Mouse (Mus musculus) CH12.LX (cell line): Measurements from ENCODE around the gene Pop5. TPM values are rescaled to one million over a fixed set of nuclear protein-coding genes. Genes with fewer than 3 reads are reported as not detected.
A peak's percentile ranks its signal among the peaks of the same experiment; 100 is the strongest.

Source experiments
- DNase-seq: peaks from one replicate; pipeline ENCODE4 v3.0.0-alpha.2; 2013; ENCODE audit errors: extremely low read depth
- H3K27ac ChIP-seq: 2 replicates; pipeline ENCODE4 v1.5.1; 2012; ENCODE audit warnings: low read depth, mild to moderate bottlenecking, control low read depth, moderate library complexity; ENCODE audit not compliant: insufficient read depth
- H3K27me3 ChIP-seq: replicated peaks from 2 replicates; pipeline ENCODE3; 2012; ENCODE audit warnings: inconsistent platforms
- H3K36me3 ChIP-seq, 2 experiments: replicated peaks in 1 of 2; 2 replicates each; pipeline versions ENCODE3 to v1.6.1; 2012; ENCODE audit warnings: inconsistent platforms in 1 of 2, low read length in 1 of 2, mild to moderate bottlenecking in 1 of 2, mixed read lengths in 1 of 2, moderate library complexity in 1 of 2; ENCODE audit not compliant: control insufficient read depth in 1 of 2, insufficient read depth in 1 of 2
- H3K4me1 ChIP-seq, 2 experiments: 2 replicates each; pipeline ENCODE4 v1.6.1; 2012; ENCODE audit warnings: inconsistent platforms in 1 of 2, moderate library complexity in 1 of 2; ENCODE audit not compliant: insufficient read depth in 2 of 2, control insufficient read depth in 1 of 2
- H3K4me2 ChIP-seq: 2 replicates; pipeline ENCODE4 v1.6.1; 2012; ENCODE audit warnings: low read depth, mild to moderate bottlenecking, control low read depth; ENCODE audit not compliant: poor library complexity, insufficient read depth, severe bottlenecking
- H3K4me3 ChIP-seq, 3 experiments: fragments of 150-350 bp in 1 of 3; sonication (generic) in 1 of 3; replicated peaks in 1 of 3; 2 replicates each; pipeline versions ENCODE3 to v1.5.1; 2011 to 2012; ENCODE audit warnings: low read depth in 2 of 3, low read length in 2 of 3, mild to moderate bottlenecking in 2 of 3, moderate library complexity in 2 of 3, control low read depth in 1 of 3, improper control_type of control experiment in 1 of 3, inconsistent platforms in 1 of 3, mixed read lengths in 1 of 3; ENCODE audit not compliant: poor library complexity in 1 of 3
- H3K79me2 ChIP-seq: replicated peaks from 2 replicates; pipeline ENCODE4 v1.6.1; 2012; ENCODE audit warnings: mild to moderate bottlenecking, moderate library complexity; ENCODE audit not compliant: control insufficient read depth, poor library complexity, insufficient read depth, severe bottlenecking; ENCODE audit errors: extremely low read depth
- H3K9ac ChIP-seq: 2 replicates; pipeline ENCODE4 v1.6.1; 2012; ENCODE audit warnings: low read depth, mild to moderate bottlenecking, control low read depth, moderate library complexity; ENCODE audit not compliant: insufficient read depth
- H3K9me3 ChIP-seq: replicated peaks from 2 replicates; pipeline ENCODE3; 2012; ENCODE audit warnings: low read length, inconsistent platforms, mixed read lengths
- BHLHE40 ChIP-seq: IDR thresholded peaks from 2 replicates; pipeline ENCODE4 v1.6.1; 2011; ENCODE audit warnings: mild to moderate bottlenecking, low read depth, low read length, improper control_type of control experiment
- CHD1 ChIP-seq: IDR thresholded peaks from 2 replicates; pipeline ENCODE4 v1.6.1; 2012; ENCODE audit warnings: low read depth, low read length, improper control_type of control experiment, inconsistent platforms
- CHD2 ChIP-seq: IDR thresholded peaks from 2 replicates; pipeline ENCODE4 v1.6.1; 2011; ENCODE audit warnings: low read length, improper control_type of control experiment
- E2F4 ChIP-seq: IDR thresholded peaks from 2 replicates; pipeline ENCODE4 v1.6.1; 2011; ENCODE audit warnings: low read depth, low read length, improper control_type of control experiment; ENCODE audit not compliant: insufficient replicate concordance
- GABPA ChIP-seq: IDR thresholded peaks from 2 replicates; pipeline ENCODE4 v1.6.1; 2012; ENCODE audit warnings: low read depth, low read length, improper control_type of control experiment, inconsistent platforms; ENCODE audit not compliant: insufficient replicate concordance
- HCFC1 ChIP-seq: IDR thresholded peaks from 2 replicates; pipeline ENCODE4 v1.6.1; 2012; ENCODE audit warnings: low read depth, mild to moderate bottlenecking, inconsistent platforms, low read length, improper control_type of control experiment
- IRF4 ChIP-seq: IDR thresholded peaks from 2 replicates; pipeline ENCODE4 v1.6.1; 2014; ENCODE audit warnings: low read depth, mild to moderate bottlenecking, inconsistent platforms, low read length, improper control_type of control experiment
- JUN ChIP-seq: IDR thresholded peaks from 2 replicates; pipeline ENCODE4 v1.6.1; 2011; ENCODE audit warnings: low read depth, mild to moderate bottlenecking, low read length, improper control_type of control experiment, moderate library complexity; ENCODE audit not compliant: insufficient read depth
- KAT2A ChIP-seq: IDR thresholded peaks from 2 replicates; pipeline ENCODE4 v1.6.1; 2012; ENCODE audit warnings: low read length, improper control_type of control experiment, inconsistent platforms; ENCODE audit not compliant: insufficient replicate concordance
- MAFK ChIP-seq: IDR thresholded peaks from 2 replicates; pipeline ENCODE4 v1.6.1; 2011; ENCODE audit warnings: low read length, improper control_type of control experiment; ENCODE audit not compliant: insufficient replicate concordance
- MAX ChIP-seq: IDR thresholded peaks from 2 replicates; pipeline ENCODE4 v1.6.1; 2011; ENCODE audit warnings: low read length, improper control_type of control experiment
- MEF2A ChIP-seq: IDR thresholded peaks from 2 replicates; pipeline ENCODE4 v1.6.1; 2014; ENCODE audit warnings: low read depth, mild to moderate bottlenecking, inconsistent platforms, low read length, improper control_type of control experiment, borderline replicate concordance
- MYC ChIP-seq: IDR thresholded peaks from 2 replicates; pipeline ENCODE4 v1.6.1; 2011; ENCODE audit warnings: low read depth, mild to moderate bottlenecking, improper control_type of control experiment, low read length
- POLR2A ChIP-seq: IDR thresholded peaks from 2 replicates; pipeline ENCODE4 v1.6.1; 2011; ENCODE audit warnings: low read depth, mild to moderate bottlenecking, improper control_type of control experiment, low read length
- POLR2AphosphoS2 ChIP-seq: IDR thresholded peaks from 2 replicates; pipeline ENCODE4 v1.6.1; 2011; ENCODE audit warnings: low read depth, low read length, improper control_type of control experiment
- RAD21 ChIP-seq: IDR thresholded peaks from 2 replicates; pipeline ENCODE4 v1.6.1; 2011; ENCODE audit warnings: low read depth, mild to moderate bottlenecking, low read length, improper control_type of control experiment, moderate library complexity
- RCOR1 ChIP-seq: conservative IDR thresholded peaks from 2 replicates; pipeline ENCODE4 v1.6.1; 2012; ENCODE audit warnings: low read depth, mild to moderate bottlenecking, inconsistent platforms, low read length, improper control_type of control experiment
- SIN3A ChIP-seq: IDR thresholded peaks from 2 replicates; pipeline ENCODE4 v1.6.1; 2012; ENCODE audit warnings: low read length, improper control_type of control experiment, inconsistent platforms
- SMC3 ChIP-seq: IDR thresholded peaks from 2 replicates; pipeline ENCODE4 v1.6.1; 2011; ENCODE audit warnings: low read depth, low read length, improper control_type of control experiment
- TCF12 ChIP-seq: IDR thresholded peaks from 2 replicates; pipeline ENCODE4 v1.6.1; 2014; ENCODE audit warnings: low read depth, mild to moderate bottlenecking, inconsistent platforms, low read length, improper control_type of control experiment
- UBTF ChIP-seq: IDR thresholded peaks from 2 replicates; pipeline ENCODE4 v1.6.1; 2012; ENCODE audit warnings: low read depth, mild to moderate bottlenecking, inconsistent platforms, low read length, improper control_type of control experiment, moderate library complexity
- USF1 ChIP-seq: IDR thresholded peaks from 2 replicates; pipeline ENCODE4 v1.6.1; 2014; ENCODE audit warnings: low read depth, mild to moderate bottlenecking, inconsistent platforms, low read length, improper control_type of control experiment
- ZMIZ1 ChIP-seq: IDR thresholded peaks from 2 replicates; pipeline ENCODE4 v1.6.1; 2012; ENCODE audit warnings: low read depth, mild to moderate bottlenecking, inconsistent platforms, low read length, improper control_type of control experiment
- dilution Hi-C: fragments of 300-500 bp; cut with MboI; formaldehyde crosslinking; loops from 2 replicates; pipeline ENCODE4 v1.14.3; 2020; ENCODE audit warnings: low sequenced_read_pairs; ENCODE audit not compliant: extremely low pct_unique_long_range_greater_than_20kb, extremely low pct_ligation_motif_present
- in situ Hi-C: fragments of 300-500 bp; cut with MboI; formaldehyde crosslinking; loops from 3 replicates; pipeline ENCODE4 v1.14.3; 2019; ENCODE audit warnings: low sequenced_read_pairs, low pct_ligation_motif_present, low pct_unique_long_range_greater_than_20kb, mixed read lengths
- polyA plus RNA-seq: library from polyadenylated mRNA; unstranded; fragments of >175 nt; gene quantifications from 2 replicates; pipeline ENCODE4 v1.2.1, GENCODE M21; 2012; ENCODE audit warnings: low read depth; ENCODE audit not compliant: insufficient read length
- total RNA-seq, 2 experiments: library from RNA; depleted of rRNA; stranded (reverse); fragments of 300-350 nt in 1 of 2; fragments of >200 nt in 1 of 2; gene quantifications; 2 replicates each; pipeline ENCODE4 v1.2.3; 2012 to 2014

The Pop5 gene
- total and polyA plus RNA-seq, 3 experiments = 127 to 236 (median 156) TPM

GRCm38 (mm10) chr5:115269969-115270368, 34.3 kb downstream of the Pop5 start:
- H3K4me3 ChIP-seq = no peak overlapping the region
- in situ Hi-C loops (no loop called here), dilution Hi-C loops (no loop called here)
- H3K27me3 ChIP-seq = no peaks in the 10 kb centered on the region
- no peak overlapping the region for H3K27ac ChIP-seq
- peak overlapping the region; percentile 98 for H3K4me2 ChIP-seq
- H3K4me1 ChIP-seq = peaks cover 5 to 60% of the 10 kb centered on the region in 2 experiments
- peaks cover 73% of the 10 kb centered on the region for H3K79me2 ChIP-seq
- TF ChIP-seq TCF12 (no peak), E2F4 (no peak), RAD21 (no peak), POLR2AphosphoS2 (no peak), SIN3A (no peak), GABPA (no peak), KAT2A (no peak), BHLHE40 (no peak), CHD2 (no peak), JUN (no peak), IRF4 (no peak), POLR2A (no peak), CHD1 (no peak), RCOR1 (no peak), MAX (no peak)
- H3K9me3 ChIP-seq = no peaks in the 10 kb centered on the region
- H3K9ac ChIP-seq = peak overlapping the region; percentile 20; the same call in 1 of the 2 replicates
- DNase-seq = no peak
- H3K36me3 ChIP-seq = peaks cover 27 to 51% of the 10 kb centered on the region in 2 experiments

DNA sequence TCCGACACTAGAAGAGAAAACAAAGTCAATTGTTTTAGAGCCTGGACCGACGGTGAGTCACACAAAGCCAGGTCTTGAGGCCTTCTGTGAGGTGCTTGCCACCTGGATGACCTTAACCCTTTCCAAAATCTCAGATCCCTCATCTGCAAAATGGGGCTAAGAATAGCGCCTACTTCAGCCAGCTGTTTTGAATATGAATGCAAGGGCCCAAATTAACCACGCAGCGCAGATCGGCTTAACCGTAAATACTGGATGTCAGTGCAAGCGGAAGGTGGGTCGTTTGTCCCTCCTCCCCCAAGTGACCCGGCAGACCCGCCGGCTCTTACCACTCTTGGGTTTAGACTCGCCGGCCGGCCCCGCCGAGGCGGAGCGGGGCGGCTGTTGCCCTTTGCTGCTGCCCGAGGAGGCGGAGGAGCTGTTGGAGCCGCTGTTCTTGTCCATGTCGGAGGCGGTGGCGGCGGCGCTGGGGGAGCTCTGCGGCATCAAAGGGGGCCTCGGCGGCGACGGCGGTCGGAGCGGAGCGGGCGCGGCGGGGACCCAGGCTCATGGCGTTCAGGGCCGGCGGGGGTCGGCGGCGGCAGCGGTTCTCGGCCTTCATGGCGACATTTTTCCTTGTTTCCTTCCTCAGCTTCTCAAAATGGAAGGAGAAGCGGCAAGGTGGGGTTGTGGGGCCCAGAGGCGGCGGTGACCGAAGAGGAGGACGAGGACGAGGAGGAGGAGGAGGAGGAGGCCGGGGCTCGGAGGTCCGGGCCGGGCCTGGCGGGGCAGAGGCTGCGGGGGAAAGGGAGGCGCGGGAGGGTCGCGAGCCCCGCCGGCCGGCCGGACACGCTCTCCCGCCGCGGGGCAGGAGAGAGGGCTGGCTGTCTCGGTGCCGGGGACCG, 36.5 kb downstream of the Pop5 start:
- peaks cover 7 to 50% of the 10 kb centered on the region in 2 experiments for H3K4me1 ChIP-seq
- H3K79me2 ChIP-seq = peaks cover 53% of the 10 kb centered on the region
- H3K27ac ChIP-seq = peak overlapping the region; percentile 40
- peak overlapping the region; percentile 83 to 98 (median 92) for H3K4me3 ChIP-seq
- H3K9ac ChIP-seq = peak overlapping the region; percentile 95
- no peak for TF ChIP-seq CHD2
- TF ChIP-seq MYC = 0 out of 2 replicates have a peak, but pooled peaks have one; percentile 32
- 0 out of 2 replicates have a peak, but pooled peaks have one; percentile 10 for TF ChIP-seq ZMIZ1
- no peak for TF ChIP-seq HCFC1
- TF ChIP-seq MEF2A = peak; percentile 66
- no peak for TF ChIP-seq SMC3
- TF ChIP-seq UBTF = peak; percentile 89; the same call in 1 of the 2 replicates
- TF ChIP-seq USF1 = no peak
- no peak for TF ChIP-seq TCF12
- TF ChIP-seq MAFK = no peak
- TF ChIP-seq SIN3A = peak; percentile 57; the same call in 1 of the 2 replicates
- TF ChIP-seq, all 38 proteins: peak for 5
- dilution Hi-C loops = no loop called here
- in situ Hi-C loops = no loop called here
- peaks cover 14 to 32% of the 10 kb centered on the region in 2 experiments for H3K36me3 ChIP-seq
- H3K9me3 ChIP-seq = peaks cover 2% of the 10 kb centered on the region
- H3K27me3 ChIP-seq = no peaks in the 10 kb centered on the region
- DNase-seq = peak; percentile 60
- peak overlapping the region; percentile 98 for H3K4me2 ChIP-seq
